Comparison of ENCODE assay signal across 8 mouse cellular contexts in genomic region chr17:75464983-75465634, GRCm38 (mm10). TPM values are rescaled to one million over a fixed set of nuclear protein-coding genes. Genes with fewer than 3 reads are reported as not detected.
DNase-seq lines count a peak whose midpoint lies in the region; ATAC-seq and TF ChIP-seq lines count a peak whose summit lies in the region.

No protein-coding gene starts in this region.

- no peaks in the 10 kb centered on the region; the same call in 1 of the 2 replicates for H3K9me3 ChIP-seq in ES-Bruce4 (replicated peaks; ENCODE audit: control insufficient read depth, insufficient read depth, low read length, poor library complexity, severe bottlenecking)
- no peaks in the 10 kb centered on the region for H3K9me3 ChIP-seq in lung, embryonic 14.5 days (ENCODE audit: low read depth, low read length)

- no peak for TF ChIP-seq EP300 in ES-Bruce4 (IDR thresholded peaks at IDR 0.05; ENCODE audit: insufficient read depth, low read depth, low read length)

- under 1% methylated on average over 15 of the region's 15 CpGs for WGBS in lung, embryonic 14.5 days

- peak overlapping the region; percentile 60 for H3K4me2 ChIP-seq in lung, embryonic 14.5 days

- H3K9ac ChIP-seq in ES-Bruce4 (ENCODE audit: low read depth, poor library complexity, severe bottlenecking), result no peak overlapping the region
- no peak overlapping the region for H3K9ac ChIP-seq in lung, embryonic 14.5 days

- TF ChIP-seq POLR2A in ES-Bruce4 (IDR thresholded peaks at IDR 0.05; ENCODE audit: insufficient read depth, low read length), result no peak

- no peak overlapping the region for H3K27ac ChIP-seq in ES-Bruce4 (ENCODE audit: insufficient read depth, low read length)
- peak overlapping the region; percentile 65 for H3K27ac ChIP-seq in lung, embryonic 14.5 days (ENCODE audit: low read depth)

- H3K27me3 ChIP-seq in ES-Bruce4 (ENCODE audit: control insufficient read depth, insufficient read depth, low read length, poor library complexity, severe bottlenecking), result no peaks in the 10 kb centered on the region
- no peaks in the 10 kb centered on the region for H3K27me3 ChIP-seq in lung, embryonic 14.5 days (ENCODE audit: insufficient read depth, low read length)

- no peaks in the 10 kb centered on the region for H3K36me3 ChIP-seq in ES-Bruce4 (ENCODE audit: control insufficient read depth, insufficient read depth, low read length, poor library complexity, severe bottlenecking)
- H3K36me3 ChIP-seq in lung, embryonic 14.5 days (ENCODE audit: insufficient read depth), result no peaks in the 10 kb centered on the region

- H3K4me3 ChIP-seq in ES-Bruce4 (ENCODE audit: low read depth, low read length), result peak overlapping the region; percentile 36; the same call in 1 of the 2 replicates
- H3K4me3 ChIP-seq in lung, embryonic 14.5 days (ENCODE audit: low read depth, low read length), result peak overlapping the region; percentile 19

- H3K4me1 ChIP-seq in ES-Bruce4 (ENCODE audit: control insufficient read depth, insufficient read depth, low read length), result no peaks in the 10 kb centered on the region
- H3K4me1 ChIP-seq in lung, embryonic 14.5 days (ENCODE audit: insufficient read depth), result peaks cover 6% of the 10 kb centered on the region

- ATAC-seq in frontal cortex, adult (ENCODE audit: low TSS enrichment), result peak; percentile 82
- ATAC-seq in lung, embryonic 14.5 days (ENCODE audit: insufficient read depth), result peak; percentile 92

- DNase-seq in cerebellum, adult 18-20 months, result peak; percentile 16 to 22
- DNase-seq in heart, postnatal 4 days, result peak; percentile 87
- peak; percentile 66 for DNase-seq in layer of hippocampus, adult 9-10 months (ENCODE audit: low spot score)
- DNase-seq in lung, embryonic 14.5 days, result peak; percentile 87
- DNase-seq in ovary, adult 18-20 months (ENCODE audit: low spot score), result peak; percentile 71
- peak; percentile 16 for DNase-seq in urinary bladder, postnatal 25 days (ENCODE audit: low spot score)

- no peak for TF ChIP-seq CTCF in ES-Bruce4 (IDR thresholded peaks at IDR 0.05; ENCODE audit: low read depth, low read length)
- no peak for TF ChIP-seq CTCF in lung, embryonic 14.5 days (IDR thresholded peaks at IDR 0.05; ENCODE audit: low read depth)

RNA-seq across cellular contexts. Expression of gene Rasgrp3, which starts 29.4 kb away (rescaled TPM):
- polyA plus RNA-seq in ES-Bruce4 (2011; ENCODE audit: insufficient read depth, insufficient read length, low read depth, missing spikeins), result 0.43 and 0.60 TPM in 2 replicates
- total RNA-seq in heart, postnatal 4 days (2021), result 10 to 100 TPM; 51.8 to 53.3 TPM
- 24.5 and 30.1 TPM in 2 replicates for polyA plus RNA-seq in lung, embryonic 14.5 days (2014; fragmentation: Nextera tagmentation; extraction: Ambion mirVana)

Comparison
In these comparisons a context has a peak if more than half of its experiments do, and no peak if none do; other contexts are left out.
1. DNase-seq: peak in every context shown above with its lines; median percentile 87 in heart, postnatal 4 days; 87 in lung, embryonic 14.5 days; 71 in ovary, adult 18-20 months; 66 in layer of hippocampus, adult 9-10 months; 19 in cerebellum, adult 18-20 months; 16 in urinary bladder, postnatal 25 days.
2. RNA of gene Rasgrp3, which starts 29.4 kb away (polyA plus RNA-seq): 24.5 to 30.1 TPM in lung, embryonic 14.5 days; 0.43 to 0.60 TPM in ES-Bruce4; every median in the first group is over 10 times any median in the second.